Mouse (Mus musculus): ENCODE results near the gene Insl3. TPM values are rescaled to one million over a fixed set of nuclear protein-coding genes. Genes with fewer than 3 reads are reported as not detected.
A peak's percentile ranks its signal among the peaks of the same experiment; 100 is the strongest.
"Not testable (repeated sequence)": the region's sequence is repeated elsewhere in the genome, so short reads cannot be mapped to it uniquely, and the experiment has no call there.

Insl3 gene
- polyA plus RNA-seq, 1 experiment from 2014 or later: not detected

DNA sequence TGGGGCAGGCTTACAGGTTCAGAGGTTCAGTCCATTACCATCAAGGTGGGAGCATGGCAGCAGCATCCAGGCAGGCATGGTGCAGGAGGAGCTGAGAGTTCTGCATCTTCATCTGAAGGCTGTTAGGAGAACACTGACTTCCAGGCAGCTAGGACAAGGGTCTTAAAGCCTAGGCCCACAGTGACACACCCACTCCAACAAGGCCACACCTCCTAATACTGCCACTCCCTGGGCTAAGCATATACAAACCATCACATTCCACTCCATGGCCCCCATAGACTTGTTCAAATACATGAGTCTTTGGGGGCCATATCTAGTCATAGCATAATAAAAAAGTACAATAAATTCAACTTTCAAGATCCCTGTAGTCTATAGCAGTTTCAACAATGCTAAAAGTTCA is 14.4 kb downstream of the Insl3 start:
- H3K27ac ChIP-seq (replicated peaks; ENCODE audit: low read depth, low read length); ATAC-seq (replicated peaks; ENCODE audit: insufficient number of reproducible peaks, low FRiP score, low TSS enrichment, low read depth); H3K4me3 ChIP-seq (ENCODE audit: low read depth, low read length); H3K36me3 ChIP-seq (replicated peaks; ENCODE audit: control insufficient read depth, insufficient read depth, low read depth, low read length); H3K4me2 ChIP-seq (ENCODE audit: low read depth, low read length); H3K9me3 ChIP-seq (replicated peaks; ENCODE audit: control insufficient read depth, low read length); H3K4me1 ChIP-seq (ENCODE audit: control insufficient read depth, insufficient read depth, low read length); H3K9ac ChIP-seq (replicated peaks; ENCODE audit: low read length); DNase-seq (ENCODE audit: low spot score): not testable (repeated sequence)
- H3K27me3 ChIP-seq (ENCODE audit: control insufficient read depth, insufficient read depth, low read length): peaks cover 31% of the 10 kb centered on the region

DNA sequence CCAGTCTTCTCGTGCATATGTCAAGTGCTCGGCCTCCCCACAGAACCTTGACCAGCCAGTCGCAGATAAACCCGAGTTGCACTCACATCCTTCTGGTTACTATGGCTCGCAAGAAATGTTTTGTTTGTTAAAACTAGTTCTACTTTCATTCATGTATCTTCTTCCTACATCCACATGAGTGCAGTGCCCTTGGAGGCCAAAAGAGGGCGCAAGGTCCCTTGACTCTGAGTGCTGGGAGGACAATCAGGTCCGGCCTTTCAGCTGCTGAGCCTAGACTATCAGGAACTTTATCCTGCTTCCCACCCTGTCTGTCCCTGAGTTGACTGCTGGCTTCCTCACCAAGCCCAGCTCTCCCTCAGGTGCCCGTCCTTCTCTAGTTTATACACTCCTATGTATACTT is 18.9 kb downstream of the Insl3 start:
- WGBS: 36% methylated on average over 8 of the region's 8 CpGs
- no peak overlapping the region for H3K27ac ChIP-seq (replicated peaks; ENCODE audit: low read depth, low read length)
- H3K9me3 ChIP-seq (replicated peaks; ENCODE audit: control insufficient read depth, low read length): no peaks in the 10 kb centered on the region
- H3K27me3 ChIP-seq (ENCODE audit: control insufficient read depth, insufficient read depth, low read length): peaks cover 17% of the 10 kb centered on the region
- no peaks in the 10 kb centered on the region for H3K4me1 ChIP-seq (ENCODE audit: control insufficient read depth, insufficient read depth, low read length)
- ATAC-seq (replicated peaks; ENCODE audit: insufficient number of reproducible peaks, low FRiP score, low TSS enrichment, low read depth): no peak
- H3K9ac ChIP-seq (replicated peaks; ENCODE audit: low read length): no peak overlapping the region
- peak; percentile 73 for DNase-seq (ENCODE audit: low spot score)
- H3K36me3 ChIP-seq (replicated peaks; ENCODE audit: control insufficient read depth, insufficient read depth, low read depth, low read length): no peaks in the 10 kb centered on the region
- H3K4me3 ChIP-seq (ENCODE audit: low read depth, low read length): no peak overlapping the region
- no peak overlapping the region for H3K4me2 ChIP-seq (ENCODE audit: low read depth, low read length)

DNA sequence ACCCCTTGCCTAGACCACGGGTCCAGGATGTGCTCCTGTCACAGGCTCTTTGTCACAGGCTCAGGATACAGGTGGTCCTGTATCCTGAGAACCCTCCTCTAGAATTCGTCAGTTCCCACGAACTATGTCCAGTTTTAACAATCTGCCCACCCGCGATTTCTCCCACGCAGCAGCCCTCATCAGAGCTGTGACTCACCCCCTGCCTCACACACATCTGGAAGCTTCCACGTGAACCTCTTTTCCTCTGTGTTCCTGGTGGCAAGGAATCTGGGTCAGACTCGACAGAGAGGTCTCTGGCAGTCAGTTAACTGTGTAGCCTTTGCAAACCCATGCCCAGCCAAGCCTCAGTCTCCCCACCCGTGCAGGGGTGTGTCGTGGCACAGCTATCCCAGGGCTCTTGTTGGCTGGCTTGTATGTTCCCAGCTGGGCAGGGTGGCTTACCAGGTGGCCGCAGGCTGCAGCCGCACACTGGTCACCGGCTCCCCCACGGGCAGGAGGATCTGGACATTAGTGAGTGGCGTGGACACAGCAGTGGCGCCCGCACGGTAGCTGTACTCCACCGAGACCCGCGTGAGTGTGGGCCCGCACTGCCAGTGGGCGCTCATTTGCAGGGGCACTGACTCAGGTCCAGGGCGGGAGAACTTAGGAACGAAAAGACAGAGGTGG is 20.3 kb downstream of the Insl3 start:
- ATAC-seq (replicated peaks; ENCODE audit: insufficient number of reproducible peaks, low FRiP score, low TSS enrichment, low read depth) (peak; percentile 17; the same call in 1 of the 2 replicates), DNase-seq (ENCODE audit: low spot score) (no peak)
- H3K27me3 ChIP-seq (ENCODE audit: control insufficient read depth, insufficient read depth, low read length): peaks cover 15% of the 10 kb centered on the region
- no peaks in the 10 kb centered on the region for H3K4me1 ChIP-seq (ENCODE audit: control insufficient read depth, insufficient read depth, low read length)
- H3K27ac ChIP-seq (replicated peaks; ENCODE audit: low read depth, low read length): no peak overlapping the region
- H3K9me3 ChIP-seq (replicated peaks; ENCODE audit: control insufficient read depth, low read length): no peaks in the 10 kb centered on the region
- WGBS: 34% methylated on average over 25 of the region's 25 CpGs
- H3K9ac ChIP-seq (replicated peaks; ENCODE audit: low read length): no peak overlapping the region
- H3K4me3 ChIP-seq (ENCODE audit: low read depth, low read length): no peak overlapping the region
- H3K36me3 ChIP-seq (replicated peaks; ENCODE audit: control insufficient read depth, insufficient read depth, low read depth, low read length): no peaks in the 10 kb centered on the region
- peak overlapping the region; percentile 23; the same call in 1 of the 2 replicates for H3K4me2 ChIP-seq (ENCODE audit: low read depth, low read length)

DNA sequence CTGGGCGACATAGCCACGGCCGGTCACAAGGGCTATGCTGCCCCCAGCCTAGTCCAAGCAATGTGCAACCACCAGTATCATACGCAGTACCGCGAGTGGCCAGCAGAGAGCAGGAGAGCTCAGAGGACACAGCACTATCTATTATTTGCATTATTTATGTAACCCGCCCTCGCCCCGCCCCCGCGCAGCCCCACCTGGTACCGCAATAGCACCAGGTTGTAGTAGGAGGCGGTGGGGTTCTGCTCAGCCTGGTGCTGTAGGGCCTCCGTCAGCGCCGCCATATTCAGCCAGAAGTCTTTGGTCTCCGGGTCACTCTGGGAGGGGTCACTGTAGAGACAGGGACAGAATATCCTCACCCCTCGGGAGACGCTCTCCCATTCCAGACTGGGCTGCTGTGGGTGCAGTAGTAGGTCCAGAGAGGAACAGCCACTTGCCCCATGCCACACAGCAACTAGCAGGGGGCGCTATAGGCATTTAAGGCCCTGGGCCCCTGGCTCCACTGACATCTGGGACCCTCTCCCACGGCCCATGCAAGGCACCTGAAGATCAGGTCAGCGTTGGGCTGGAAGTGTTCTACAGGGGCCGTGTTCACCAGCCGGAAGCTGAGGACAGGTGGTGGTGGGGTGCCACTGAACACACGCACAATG is 20.9 kb downstream of the Insl3 start:
- DNase-seq (ENCODE audit: low spot score) (peak; percentile 86), ATAC-seq (replicated peaks; ENCODE audit: insufficient number of reproducible peaks, low FRiP score, low TSS enrichment, low read depth) (peak; percentile 58)
- Histone ChIP-seq H3K4me3 (ENCODE audit: low read depth, low read length) (no peak overlapping the region), H3K9me3 (replicated peaks; ENCODE audit: control insufficient read depth, low read length) (no peaks in the 10 kb centered on the region), H3K27me3 (ENCODE audit: control insufficient read depth, insufficient read depth, low read length) (peaks cover 15% of the 10 kb centered on the region), H3K27ac (replicated peaks; ENCODE audit: low read depth, low read length) (no peak overlapping the region), H3K4me1 (ENCODE audit: control insufficient read depth, insufficient read depth, low read length) (no peaks in the 10 kb centered on the region), H3K36me3 (replicated peaks; ENCODE audit: control insufficient read depth, insufficient read depth, low read depth, low read length) (no peaks in the 10 kb centered on the region), H3K4me2 (ENCODE audit: low read depth, low read length) (peak overlapping the region; percentile 23; the same call in 1 of the 2 replicates), H3K9ac (replicated peaks; ENCODE audit: low read length) (no peak overlapping the region)
- 20% methylated on average over 25 of the region's 25 CpGs for WGBS

DNA sequence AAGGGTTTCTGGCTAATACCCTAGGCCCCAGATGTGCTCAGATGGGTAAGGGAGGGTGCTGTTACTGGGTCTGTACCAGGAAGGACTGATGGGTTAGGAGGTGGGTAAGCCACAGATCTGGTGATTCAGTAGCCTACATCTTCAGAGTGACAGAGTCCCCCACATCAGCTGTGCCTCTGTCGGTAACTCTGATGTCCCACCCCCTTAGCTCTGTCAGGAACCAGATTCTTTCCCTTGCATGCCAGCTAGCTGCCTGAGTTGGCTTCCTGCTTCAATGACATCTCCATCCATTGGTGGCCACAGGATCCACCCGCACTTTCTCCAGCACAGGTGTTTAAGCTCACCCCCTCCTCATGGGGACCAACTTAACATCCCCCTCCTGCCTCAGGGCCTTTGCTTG is 22.6 kb downstream of the Insl3 start:
- H3K36me3 ChIP-seq (replicated peaks; ENCODE audit: control insufficient read depth, insufficient read depth, low read depth, low read length): no peaks in the 10 kb centered on the region
- 85% methylated on average over 2 of the region's 2 CpGs for WGBS
- no peaks in the 10 kb centered on the region for H3K9me3 ChIP-seq (replicated peaks; ENCODE audit: control insufficient read depth, low read length)
- no peak overlapping the region for H3K4me3 ChIP-seq (ENCODE audit: low read depth, low read length)
- peaks cover 15% of the 10 kb centered on the region for H3K27me3 ChIP-seq (ENCODE audit: control insufficient read depth, insufficient read depth, low read length)
- no peak overlapping the region for H3K27ac ChIP-seq (replicated peaks; ENCODE audit: low read depth, low read length)
- no peak for ATAC-seq (replicated peaks; ENCODE audit: insufficient number of reproducible peaks, low FRiP score, low TSS enrichment, low read depth)
- DNase-seq (ENCODE audit: low spot score): no peak
- no peak overlapping the region for H3K4me2 ChIP-seq (ENCODE audit: low read depth, low read length)
- H3K9ac ChIP-seq (replicated peaks; ENCODE audit: low read length): no peak overlapping the region
- H3K4me1 ChIP-seq (ENCODE audit: control insufficient read depth, insufficient read depth, low read length): no peaks in the 10 kb centered on the region

DNA sequence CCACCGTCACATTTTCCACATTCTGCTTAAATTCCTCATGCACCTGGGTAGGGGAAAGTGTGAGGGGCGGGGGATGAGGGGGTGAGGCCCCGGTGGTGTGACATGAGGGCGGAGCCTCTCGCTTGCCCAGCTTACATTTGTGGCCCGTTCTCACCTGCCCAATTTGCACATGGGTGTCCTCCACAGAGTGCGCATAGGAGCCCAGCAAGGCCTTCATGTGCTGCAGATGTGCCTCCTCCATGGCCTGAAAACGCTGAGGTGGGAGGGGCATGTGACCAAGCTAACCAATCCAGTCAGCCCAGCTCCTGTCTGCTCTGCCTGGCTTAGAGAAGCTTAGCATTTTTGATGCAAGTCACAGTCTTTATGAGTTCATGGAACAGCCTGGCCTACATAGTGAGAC is 26.5 kb downstream of the Insl3 start:
- WGBS: 39% methylated on average over 8 of the region's 8 CpGs
- no peak overlapping the region for H3K27ac ChIP-seq (replicated peaks; ENCODE audit: low read depth, low read length)
- DNase-seq (ENCODE audit: low spot score) (no peak), ATAC-seq (replicated peaks; ENCODE audit: insufficient number of reproducible peaks, low FRiP score, low TSS enrichment, low read depth) (no peak)
- no peaks in the 10 kb centered on the region for H3K27me3 ChIP-seq (ENCODE audit: control insufficient read depth, insufficient read depth, low read length)
- H3K36me3 ChIP-seq (replicated peaks; ENCODE audit: control insufficient read depth, insufficient read depth, low read depth, low read length): no peaks in the 10 kb centered on the region
- no peak overlapping the region for H3K9ac ChIP-seq (replicated peaks; ENCODE audit: low read length)
- no peaks in the 10 kb centered on the region for H3K9me3 ChIP-seq (replicated peaks; ENCODE audit: control insufficient read depth, low read length)
- H3K4me2 ChIP-seq (ENCODE audit: low read depth, low read length): no peak overlapping the region
- peaks cover 5% of the 10 kb centered on the region for H3K4me1 ChIP-seq (ENCODE audit: control insufficient read depth, insufficient read depth, low read length)
- no peak overlapping the region for H3K4me3 ChIP-seq (ENCODE audit: low read depth, low read length)

DNA sequence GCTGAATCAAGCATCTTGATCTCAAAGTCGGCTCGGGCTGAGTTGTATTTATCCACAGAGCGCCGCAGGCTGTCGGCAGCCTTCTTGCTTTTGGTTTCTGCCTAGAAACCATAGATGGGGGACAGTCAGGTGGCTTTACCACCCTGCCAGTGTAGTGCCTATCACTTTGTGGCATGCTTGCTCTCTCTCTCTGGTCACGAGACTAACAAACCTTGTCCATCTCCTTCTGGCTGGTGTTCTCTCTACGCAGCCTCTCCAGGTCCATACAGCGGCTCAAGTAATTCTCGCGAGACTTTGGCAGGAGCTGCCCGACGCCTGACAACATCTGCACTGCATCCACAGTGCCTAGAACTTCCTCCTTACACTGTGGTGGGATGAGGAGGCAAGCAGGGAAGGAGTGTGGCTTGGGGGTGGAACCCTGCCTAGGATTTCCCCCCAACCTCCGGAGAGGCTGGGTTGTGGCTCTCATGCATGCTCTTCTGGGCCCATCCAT is 27.6 kb downstream of the Insl3 start:
- H3K27me3 ChIP-seq (ENCODE audit: control insufficient read depth, insufficient read depth, low read length): no peaks in the 10 kb centered on the region
- H3K36me3 ChIP-seq (replicated peaks; ENCODE audit: control insufficient read depth, insufficient read depth, low read depth, low read length): no peaks in the 10 kb centered on the region
- 83% methylated on average over 13 of the region's 13 CpGs for WGBS
- peaks cover 5% of the 10 kb centered on the region for H3K4me1 ChIP-seq (ENCODE audit: control insufficient read depth, insufficient read depth, low read length)
- no peaks in the 10 kb centered on the region for H3K9me3 ChIP-seq (replicated peaks; ENCODE audit: control insufficient read depth, low read length)
- H3K4me3 ChIP-seq (ENCODE audit: low read depth, low read length): no peak overlapping the region
- no peak overlapping the region for H3K9ac ChIP-seq (replicated peaks; ENCODE audit: low read length)
- ATAC-seq (replicated peaks; ENCODE audit: insufficient number of reproducible peaks, low FRiP score, low TSS enrichment, low read depth): no peak
- no peak for DNase-seq (ENCODE audit: low spot score)
- H3K4me2 ChIP-seq (ENCODE audit: low read depth, low read length): no peak overlapping the region
- no peak overlapping the region for H3K27ac ChIP-seq (replicated peaks; ENCODE audit: low read depth, low read length)

DNA sequence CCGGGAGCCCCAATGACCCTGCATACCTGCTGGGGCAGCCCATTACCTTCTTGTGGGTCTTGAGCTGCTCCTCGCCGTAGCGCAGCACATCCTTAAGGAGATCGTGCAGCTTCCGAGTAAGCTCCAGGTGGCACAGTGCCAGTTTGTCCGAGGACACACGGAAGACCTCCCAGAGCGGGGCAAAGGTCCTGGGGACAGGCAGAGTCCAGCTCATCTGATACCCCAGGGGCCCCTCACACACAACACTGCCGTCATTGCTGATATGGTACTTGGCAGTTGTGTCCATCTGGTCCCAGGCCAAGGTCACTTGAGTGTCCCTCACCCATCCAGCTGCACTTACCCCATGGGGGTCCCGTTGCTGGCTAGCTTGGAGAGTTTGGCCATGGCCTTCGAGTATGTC is 28.1 kb downstream of the Insl3 start:
- Histone ChIP-seq H3K4me3 (ENCODE audit: low read depth, low read length) (no peak overlapping the region), H3K9me3 (replicated peaks; ENCODE audit: control insufficient read depth, low read length) (no peaks in the 10 kb centered on the region), H3K27ac (replicated peaks; ENCODE audit: low read depth, low read length) (no peak overlapping the region), H3K27me3 (ENCODE audit: control insufficient read depth, insufficient read depth, low read length) (no peaks in the 10 kb centered on the region), H3K36me3 (replicated peaks; ENCODE audit: control insufficient read depth, insufficient read depth, low read depth, low read length) (no peaks in the 10 kb centered on the region), H3K4me1 (ENCODE audit: control insufficient read depth, insufficient read depth, low read length) (peaks cover 5% of the 10 kb centered on the region), H3K9ac (replicated peaks; ENCODE audit: low read length) (no peak overlapping the region), H3K4me2 (ENCODE audit: low read depth, low read length) (no peak overlapping the region)
- no peak for DNase-seq (ENCODE audit: low spot score)
- WGBS: 89% methylated on average over 12 of the region's 12 CpGs
- no peak for ATAC-seq (replicated peaks; ENCODE audit: insufficient number of reproducible peaks, low FRiP score, low TSS enrichment, low read depth)
